Mouse (Mus musculus) testis, postnatal 10 days (tissue): Measurements from ENCODE around the gene Plekhm3.

Experiments used
- DNase-seq: peaks from one replicate; pipeline ENCODE4 v3.0.0; 2021; ENCODE audit warnings: low spot score

The Plekhm3 gene

DNA sequence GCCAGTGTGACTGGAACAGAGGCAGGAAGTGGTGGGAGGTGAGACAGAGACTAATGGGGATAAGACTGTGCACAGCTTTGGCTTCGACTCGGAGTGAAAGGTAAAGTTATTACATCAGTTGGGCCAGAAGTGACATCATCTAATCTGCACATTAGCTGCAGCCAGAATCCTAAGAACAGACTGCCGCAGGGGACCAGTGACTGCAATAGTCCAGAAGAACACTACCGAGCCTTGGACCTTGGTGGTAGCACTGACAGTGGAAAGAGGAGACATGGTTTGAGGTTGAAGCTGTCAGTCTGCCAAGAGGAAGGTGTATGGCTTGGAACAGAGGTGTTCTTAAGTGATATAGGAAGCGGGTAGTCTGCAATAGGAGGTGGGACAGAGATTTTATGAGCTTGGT is 80.9 kb downstream of the Plekhm3 start:
- DNase-seq, result no peak

DNA sequence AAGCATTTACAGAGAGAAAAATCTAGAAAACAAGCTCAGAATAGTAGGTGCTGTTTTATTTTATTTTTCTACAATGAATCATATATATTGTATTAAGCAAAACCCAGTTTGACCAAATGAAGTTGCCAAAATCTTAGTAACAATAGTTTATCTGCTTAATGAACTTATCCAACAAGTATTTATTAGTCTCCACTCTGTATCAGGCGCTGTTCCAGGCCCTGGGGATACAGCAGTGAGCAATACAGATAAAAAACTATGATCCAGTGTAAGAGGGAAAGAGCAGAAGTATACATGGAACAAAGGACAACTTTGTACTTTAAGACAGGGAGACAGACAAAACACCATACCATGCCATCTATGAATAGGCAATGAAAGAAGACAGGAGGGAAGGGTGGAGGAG is 81.5 kb downstream of the Plekhm3 start:
- no peak for DNase-seq

DNA sequence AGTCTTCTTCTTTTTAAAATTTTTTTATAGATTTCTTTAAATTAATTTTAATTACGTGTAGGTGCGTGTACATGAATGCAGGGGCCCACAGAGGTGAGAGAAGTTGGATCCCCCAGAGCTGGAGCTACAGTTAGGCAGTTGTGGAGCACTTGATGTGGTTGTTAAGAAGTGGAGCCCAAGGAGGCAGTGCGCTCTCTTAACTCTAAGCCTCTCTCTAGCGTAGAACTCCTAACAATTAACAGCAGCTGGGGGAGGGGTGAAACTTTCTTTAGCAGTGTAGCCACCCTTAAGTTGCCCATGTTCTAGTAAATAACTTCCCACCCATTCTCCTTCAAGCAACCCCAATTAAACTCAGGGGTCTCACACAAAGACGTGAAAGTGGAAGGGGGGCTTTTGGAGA is 84.7 kb downstream of the Plekhm3 start:
- no peak for DNase-seq

DNA sequence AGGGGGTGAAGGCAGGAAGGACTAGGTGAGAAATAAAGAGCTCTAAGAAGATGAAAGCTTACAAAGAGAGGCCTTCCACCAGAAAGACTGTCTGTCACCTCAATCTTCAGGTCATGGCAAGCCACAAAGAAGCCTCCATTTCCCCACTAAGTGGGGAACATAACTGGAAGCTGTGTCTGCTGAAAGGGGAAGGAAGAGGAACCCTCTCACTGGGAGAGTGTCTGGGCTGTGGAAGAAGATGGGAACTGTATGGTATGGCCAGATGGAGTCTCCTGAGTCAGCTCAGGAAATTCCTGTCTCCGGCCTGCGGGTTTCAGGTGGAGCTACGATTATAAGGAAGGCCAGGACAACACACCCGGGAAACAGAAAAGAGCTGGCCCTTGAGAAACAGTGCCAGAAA is 88.9 kb downstream of the Plekhm3 start:
- no peak for DNase-seq

DNA sequence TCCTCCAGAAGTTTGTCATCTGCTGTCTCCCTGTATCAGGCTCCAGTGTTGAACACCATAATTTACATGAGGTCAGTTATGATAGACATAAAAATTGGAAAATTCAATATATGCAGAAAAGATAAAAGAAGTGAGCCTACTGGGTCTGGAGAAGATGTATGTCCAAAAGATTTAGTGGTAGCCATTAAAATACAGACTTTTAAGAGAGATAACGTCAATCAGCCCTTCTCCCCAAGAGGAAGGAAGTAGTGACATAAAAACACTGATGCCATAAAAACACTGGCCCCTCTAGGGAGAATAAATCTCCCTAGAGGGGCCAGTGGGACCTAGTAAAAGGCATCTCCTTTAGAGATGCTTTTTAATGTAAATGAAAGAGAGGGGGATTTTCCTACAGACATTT is 90.5 kb downstream of the Plekhm3 start:
- no peak for DNase-seq

DNA sequence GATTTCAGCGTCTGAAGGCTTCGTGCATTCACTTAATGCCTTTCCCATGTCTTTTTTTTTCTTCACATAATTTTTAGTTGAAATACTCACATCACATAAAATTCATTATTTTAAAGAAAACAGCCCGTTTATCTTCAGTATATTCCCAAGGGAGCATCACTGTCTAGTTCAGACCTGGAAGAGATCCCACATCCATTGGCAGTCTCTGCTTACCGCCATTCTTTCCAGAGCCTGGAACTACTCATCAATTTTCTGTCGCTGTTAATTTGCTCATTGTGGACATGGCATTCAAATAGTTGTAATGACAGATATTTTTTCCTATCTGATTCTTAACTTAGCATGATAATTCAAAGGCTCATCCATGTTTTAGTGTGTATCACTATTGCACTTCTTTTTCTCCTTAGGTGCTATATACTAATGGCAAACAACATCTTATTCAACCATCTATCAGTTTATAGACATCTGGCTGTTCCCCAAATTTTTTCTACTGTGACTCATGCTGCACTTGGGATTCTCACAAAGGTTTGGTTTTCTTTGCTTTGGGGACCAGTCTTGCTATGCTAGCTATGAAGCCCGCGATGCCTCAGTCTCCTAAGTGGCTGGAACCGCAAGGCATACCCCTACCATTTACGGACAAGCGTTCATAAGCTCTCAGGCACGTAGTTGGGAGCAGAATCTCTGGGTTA is 96.2 kb downstream of the Plekhm3 start:
- DNase-seq, result no peak

DNA sequence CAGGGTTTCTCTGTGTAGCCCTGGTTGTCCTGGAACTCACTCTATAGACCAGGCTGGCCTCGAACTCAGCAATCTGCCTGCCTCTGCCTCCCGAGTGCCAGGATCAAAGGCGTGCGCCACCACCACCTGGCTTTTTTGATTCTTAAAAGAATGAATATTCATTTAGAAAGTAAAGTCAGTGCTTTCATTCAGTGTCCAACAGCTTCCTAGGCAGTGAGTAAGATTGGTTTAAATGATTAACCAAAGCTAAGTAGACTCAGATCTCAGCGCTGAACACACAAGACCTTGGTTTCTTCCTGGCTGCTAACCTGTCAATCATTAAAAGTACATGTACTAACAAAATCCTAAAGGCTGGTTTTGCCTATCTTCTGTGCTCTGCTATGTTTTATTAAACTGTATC is 96.8 kb downstream of the Plekhm3 start:
- no peak for DNase-seq

DNA sequence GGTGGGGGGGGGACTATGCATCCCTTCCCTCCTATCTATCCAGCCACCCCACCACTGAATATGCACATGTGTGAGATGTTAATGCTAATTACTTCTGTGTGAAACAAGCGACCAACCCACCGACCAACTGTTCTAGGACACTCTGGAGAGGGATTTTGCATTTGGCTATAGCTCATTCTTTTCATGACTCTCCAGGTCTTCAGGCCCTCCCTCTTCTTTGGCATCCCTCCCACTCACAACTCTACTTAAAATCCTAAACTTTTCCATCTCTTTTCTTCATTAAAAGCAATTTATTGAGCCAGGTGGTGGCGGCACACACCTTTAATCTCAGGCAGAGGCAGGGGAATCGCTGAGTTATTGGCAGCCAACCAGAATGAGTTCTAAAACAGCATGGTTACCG is 101.8 kb downstream of the Plekhm3 start:
- DNase-seq, result peak; percentile 14

DNA sequence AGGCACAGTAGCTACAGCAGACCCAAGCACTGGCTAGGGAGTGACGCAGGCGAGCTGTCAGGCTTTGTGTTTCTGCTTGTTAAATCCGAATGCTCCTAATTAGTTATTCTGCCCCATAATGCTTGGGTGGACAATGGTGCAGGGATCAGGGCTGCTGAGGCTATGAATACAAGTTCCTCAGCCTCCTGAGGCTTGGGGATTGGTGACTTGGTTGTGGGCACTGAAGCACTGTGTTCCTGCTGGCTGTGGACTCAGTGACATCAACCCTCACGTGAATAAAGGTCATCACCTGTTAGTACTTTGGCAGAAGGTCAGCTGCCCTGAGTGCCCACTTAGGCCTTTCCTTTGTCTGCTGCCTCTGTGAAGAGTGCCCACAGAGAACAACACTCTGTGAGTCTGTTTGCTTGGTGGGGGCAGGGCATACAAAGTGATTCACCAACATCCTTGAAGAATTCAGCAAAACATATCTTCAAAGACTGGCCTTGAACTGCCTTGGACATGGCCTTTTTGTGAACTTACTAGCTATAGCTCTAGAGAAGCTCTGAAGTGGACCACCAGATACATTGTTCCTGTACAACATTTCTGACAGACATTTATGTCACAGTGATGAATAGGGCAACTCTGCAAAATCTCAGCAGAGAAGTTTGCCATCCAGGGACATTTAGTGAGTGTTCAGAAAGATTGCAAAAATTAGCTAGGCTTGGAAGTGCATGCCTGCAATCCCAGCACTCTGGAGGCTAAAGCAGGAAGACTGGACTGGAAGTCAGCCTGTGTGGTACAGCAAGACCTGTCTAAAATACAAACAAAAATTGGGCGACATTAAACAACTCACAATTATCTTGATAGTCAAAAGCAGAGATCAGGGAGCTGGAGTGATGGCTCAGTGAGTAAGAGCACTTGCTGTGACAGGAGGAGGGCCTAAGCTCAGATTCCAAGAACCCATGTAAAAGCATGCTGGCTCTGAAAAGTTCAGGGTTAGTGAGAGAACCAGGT is 102.6 kb downstream of the Plekhm3 start:
- peak; percentile 47 for DNase-seq

DNA sequence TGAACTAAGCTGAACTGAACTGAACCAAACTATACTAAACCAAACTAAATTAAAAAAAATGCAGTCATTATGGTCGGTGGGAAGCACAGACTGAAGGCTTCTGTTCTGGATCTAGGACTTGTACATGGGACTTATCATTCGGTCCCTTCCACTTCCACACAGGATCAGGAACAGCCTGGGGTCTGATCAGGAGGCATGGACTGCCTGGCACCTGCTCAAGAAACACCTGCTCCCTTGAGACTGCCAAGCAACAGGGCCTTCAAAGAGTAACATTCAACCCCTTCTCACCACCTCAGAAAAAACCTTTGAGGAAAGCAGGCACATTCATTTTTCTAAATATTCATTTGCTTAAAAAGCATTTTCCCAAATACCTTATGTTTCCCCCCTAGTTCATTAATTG is 103.4 kb downstream of the Plekhm3 start:
- no peak for DNase-seq

DNA sequence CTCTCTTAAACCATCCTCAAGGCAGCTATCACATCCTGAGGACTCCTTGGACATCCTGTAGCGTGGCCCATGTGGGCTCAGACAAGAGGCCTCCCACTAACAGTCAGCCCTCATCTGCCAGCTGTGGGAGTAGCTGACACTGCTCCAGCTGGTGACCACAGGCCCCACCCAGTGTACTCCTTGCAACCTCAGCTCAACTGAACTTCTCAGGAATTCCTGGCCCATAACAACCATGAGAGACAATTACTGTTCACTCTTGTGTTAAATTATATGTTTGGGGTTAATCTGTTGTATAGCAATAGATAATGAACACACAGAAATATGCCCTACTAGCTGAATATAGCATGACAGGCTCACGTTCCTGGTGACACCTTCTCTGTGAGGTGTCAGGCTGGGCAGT is 104.4 kb downstream of the Plekhm3 start:
- no peak for DNase-seq

DNA sequence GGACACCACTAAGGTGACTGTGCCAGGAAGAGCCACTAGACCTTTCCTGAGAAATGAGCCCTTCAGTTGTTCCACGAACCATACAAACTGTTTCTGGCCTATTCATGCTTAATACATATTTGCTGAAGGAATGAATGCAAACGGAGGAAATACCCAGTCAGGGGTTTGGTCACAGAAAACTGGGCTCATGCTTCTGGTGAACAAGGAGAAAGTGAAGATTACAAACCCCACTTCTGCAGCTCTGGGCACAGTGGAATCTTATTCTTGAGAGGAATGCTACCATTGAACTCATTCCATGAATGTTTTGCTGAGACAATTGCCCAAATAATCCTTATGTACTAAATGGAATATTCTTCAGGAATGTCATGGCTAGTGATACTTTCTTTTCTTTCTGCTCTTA is 106.3 kb downstream of the Plekhm3 start:
- no peak for DNase-seq

DNA sequence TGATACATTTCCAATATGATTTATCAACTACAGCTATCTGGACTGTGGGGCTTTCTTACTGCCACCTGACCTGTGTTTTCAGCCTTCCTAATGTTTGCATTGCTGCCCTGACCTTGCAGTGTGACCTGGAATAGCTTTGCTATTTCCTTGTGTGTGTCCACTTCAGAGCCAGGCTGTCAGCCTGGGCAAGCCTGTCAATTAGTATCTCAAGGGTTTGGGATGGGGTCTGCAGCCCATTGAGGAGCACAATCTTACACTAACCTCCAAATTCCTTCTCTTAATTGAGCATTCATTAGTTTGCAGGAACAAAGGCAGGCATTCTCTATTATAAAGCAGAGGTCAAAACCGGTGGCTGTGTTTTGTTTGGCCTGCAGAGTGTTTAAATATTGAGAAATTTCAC is 107.6 kb downstream of the Plekhm3 start:
- no peak for DNase-seq

DNA sequence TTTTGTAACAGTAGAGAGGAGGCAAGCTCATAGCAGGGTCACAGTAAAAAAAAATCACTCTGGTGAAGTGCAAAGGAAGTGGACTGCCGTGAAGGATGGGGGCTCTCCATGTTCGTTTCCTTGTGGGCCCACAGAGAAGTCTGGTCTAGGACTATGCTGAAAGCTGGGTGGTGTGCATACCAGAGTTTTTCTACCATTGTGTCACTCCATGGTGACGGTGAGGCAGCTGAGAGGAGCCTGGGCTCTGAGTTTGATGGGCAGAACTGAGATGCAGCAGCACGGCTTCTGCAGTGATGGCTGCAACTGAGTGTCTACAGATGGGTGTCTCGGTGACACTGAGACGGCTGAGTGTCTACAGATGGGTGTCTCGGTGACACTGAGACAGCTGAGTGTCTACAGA is 108.5 kb downstream of the Plekhm3 start:
- no peak for DNase-seq

DNA sequence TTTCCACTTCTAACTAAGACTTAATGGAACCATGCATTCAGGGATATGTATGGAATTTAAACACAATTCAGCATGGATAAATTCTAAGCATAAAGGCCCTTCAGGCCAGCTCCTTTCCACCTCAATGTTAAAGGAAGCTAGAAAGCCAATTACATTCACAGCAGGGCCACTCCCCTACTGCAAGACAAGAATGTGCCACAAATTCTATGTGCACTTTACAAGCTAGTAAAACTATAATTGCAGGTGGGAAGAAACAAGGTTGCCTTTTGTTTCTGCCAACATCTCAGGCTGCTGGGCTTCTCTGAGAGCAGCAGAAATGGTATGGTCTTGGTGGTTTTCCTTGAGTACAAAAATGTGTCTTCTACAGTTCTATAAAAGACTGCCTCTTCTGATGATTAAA is 109.1 kb downstream of the Plekhm3 start:
- DNase-seq, result no peak

DNA sequence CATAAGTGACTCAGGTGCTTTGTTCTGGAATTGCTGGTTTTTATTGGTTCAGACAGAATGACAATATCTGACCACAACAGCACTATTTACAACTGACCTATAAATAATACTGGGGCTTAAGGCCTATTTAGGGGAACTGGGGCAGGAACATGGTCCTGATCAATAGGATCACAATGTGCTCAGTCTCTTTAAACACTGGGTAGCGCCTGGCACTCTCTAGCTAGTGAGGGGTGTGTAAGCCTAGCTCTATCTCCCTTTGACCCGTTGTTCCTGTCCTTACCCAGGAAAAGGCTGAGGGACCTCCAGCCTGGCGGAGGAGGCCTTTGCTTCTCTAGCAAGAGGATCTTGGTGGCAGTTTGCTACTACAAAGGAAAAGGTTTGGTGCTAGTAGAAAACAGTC is 111.6 kb downstream of the Plekhm3 start:
- no peak for DNase-seq

DNA sequence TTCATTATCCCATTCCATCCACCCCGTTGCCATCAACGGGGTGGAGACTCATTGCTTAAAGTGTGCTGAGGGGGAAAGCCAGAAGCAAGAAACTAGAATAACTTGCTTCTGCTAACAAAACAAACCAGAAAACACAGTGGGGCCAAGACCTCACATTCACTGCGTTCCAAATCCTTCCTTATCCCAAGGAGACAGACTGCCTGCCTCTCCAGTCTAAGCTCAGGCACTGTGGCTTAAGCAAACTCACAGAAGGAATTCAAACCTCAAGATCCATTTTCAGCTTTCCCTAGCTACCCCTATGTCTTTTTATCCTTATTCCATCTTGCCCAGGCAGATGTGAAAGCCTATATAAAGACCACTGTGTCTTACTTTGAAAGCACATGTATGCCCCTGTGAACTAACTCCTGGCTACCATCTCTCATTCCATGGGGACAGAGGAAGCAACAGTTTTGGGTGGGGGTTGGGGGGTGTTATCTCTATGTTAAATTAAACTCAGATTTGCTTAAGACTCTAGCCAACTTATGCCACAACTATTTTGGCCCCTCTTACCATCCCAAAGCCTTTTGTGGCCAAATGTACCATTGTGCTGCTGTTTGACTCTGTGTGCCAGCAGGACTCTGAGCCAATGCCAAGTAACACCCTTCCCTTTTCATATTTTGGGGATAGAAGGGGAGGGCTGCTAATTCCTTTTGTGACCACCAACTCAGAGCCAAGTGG is 112.6 kb downstream of the Plekhm3 start:
- DNase-seq, result peak; percentile 10

DNA sequence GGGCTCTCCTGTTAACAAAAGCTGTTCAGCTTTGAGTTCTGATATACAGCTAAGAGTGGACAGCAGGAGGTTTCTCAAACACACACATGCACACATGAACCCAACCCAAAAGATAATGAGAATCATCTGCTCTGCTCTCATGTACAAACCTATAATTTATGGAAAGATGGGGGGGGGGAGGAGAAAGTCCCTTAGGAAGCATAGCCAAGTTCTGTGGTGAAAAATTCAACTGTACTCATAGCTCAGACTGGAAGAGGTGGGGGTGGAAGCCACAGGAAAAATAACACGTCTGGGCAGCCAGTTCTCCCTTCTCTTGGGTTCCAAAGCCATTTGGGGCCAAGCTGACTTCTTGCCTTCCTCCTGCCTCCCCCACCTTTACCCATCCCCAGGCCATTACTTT is 115.7 kb downstream of the Plekhm3 start:
- DNase-seq, result no peak

DNA sequence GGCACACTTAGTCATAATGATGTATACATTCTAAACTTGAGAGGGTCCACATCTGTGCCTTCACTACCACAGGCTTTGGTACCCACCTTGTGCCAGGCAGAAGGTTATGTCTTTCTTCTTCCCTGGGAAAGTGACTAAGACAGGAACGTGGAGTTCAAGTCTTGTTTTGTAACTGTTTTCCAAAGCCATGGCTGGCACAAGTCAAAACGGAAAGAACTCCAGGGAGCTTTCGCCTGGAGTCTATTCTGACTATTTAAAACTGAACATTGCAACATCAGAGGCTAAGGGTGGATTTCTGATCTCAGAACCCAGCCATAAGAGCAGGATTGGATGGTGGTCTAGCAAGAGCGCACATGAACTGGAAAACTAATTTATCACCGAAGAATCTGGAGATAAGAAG is 120.0 kb downstream of the Plekhm3 start:
- DNase-seq, result no peak

DNA sequence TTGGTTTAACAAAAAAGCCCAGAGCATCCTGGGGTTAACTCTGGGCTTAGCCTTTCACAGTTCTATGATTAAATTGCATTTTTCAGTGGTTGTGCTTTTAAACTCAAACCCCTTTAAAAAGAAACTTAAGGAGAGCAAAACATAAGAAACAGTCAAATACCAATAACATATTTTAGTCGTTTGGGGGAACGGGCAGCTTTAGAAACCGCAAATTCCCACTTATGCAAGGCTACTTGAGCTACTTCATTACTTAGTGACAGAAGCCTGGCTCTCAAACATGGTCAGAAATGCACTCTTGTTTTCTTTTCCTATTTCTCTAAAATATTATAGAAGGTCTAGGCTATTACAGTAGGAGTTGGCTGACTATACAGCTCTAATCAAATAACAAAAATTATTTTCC is 120.5 kb downstream of the Plekhm3 start:
- DNase-seq, result no peak

DNA sequence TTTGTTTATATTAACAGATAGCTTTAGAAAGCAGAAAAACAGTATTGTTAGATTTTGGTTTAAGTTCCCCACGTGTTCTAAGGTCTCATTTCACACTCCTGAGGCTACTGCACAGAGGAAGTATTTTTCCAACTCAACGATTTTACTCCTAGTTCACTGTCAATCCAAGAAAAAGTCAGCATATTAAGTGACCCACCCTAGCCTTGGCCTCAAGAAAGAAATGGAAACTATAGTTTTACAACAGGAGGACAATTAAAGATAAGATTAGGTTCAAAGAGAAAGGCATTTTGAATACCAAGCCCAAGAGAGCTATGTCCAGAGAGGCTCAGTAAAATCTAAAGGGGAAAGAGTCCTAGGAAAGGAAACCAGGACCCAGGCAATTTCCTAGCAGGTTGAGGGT is 125.1 kb downstream of the Plekhm3 start:
- DNase-seq, result no peak

DNA sequence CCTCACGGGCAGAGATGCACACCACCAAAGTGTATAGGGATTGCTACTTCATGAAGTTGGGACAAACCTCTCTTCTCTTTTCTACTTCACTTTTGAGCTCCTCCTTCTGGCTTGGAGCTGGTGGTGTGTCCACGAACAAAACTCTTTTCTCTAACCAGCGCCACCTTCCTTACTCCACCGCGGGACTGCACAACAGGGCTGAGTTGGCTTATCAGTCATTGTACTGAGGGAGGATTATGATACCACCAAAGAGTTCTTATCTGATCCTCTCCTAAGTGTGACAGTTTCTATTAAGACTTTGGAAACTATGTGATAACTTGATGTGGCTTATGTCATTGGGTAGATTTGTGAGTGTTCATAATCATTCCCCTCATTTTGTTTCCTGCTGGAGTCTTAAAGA is 129.2 kb downstream of the Plekhm3 start:
- no peak for DNase-seq
